Mouse (Mus musculus): ENCODE measurements around the gene Farp2.
"Not testable (repeated sequence)": the region's sequence is repeated elsewhere in the genome, so short reads cannot be mapped to it uniquely, and the experiment has no call there.

The Farp2 gene

DNA sequence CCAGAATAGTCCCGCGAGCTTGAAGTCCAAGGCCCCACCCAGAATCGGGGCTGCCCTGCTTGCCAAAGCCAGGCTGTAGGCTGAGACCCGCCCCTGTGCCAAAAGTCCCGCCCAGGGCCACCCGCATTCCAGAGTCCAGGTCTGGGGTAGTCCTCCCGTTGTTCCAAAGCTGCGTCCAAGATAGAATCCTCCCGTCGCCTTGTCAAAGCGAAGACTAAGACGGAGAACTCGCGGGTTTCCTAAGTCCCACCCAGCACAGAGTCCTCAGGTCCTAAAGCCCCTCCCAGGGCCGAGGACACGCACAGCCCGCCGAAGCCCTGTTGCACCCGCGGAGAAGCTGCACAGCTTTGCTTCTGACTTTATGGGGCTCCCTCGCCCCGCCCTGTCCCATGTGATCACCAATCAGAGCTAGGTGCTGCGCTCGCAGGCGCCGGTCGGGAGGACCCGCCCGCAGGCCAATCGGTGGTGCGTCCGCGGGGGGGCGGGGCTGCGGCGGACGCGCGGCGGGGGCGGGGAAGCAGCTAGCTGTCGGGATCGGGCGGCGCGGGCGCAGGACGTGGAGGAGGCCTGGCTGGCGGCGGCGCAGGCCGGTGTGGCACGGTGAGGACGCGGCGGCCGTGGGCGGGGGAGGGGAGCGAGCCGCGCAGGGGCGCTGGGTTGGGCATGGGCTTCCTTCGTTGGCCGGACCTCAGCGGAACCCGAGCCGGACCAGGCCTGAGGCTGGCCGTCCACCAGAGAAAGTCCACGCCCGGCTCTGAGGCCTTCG, at the start of gene Farp2:
TSS of gene Farp2 (plus strand) at position 495 of the 766 bp plus-strand sequence.
- peak; percentile 98 for DNase-seq (ENCODE audit: low read depth, low spot score)

DNA sequence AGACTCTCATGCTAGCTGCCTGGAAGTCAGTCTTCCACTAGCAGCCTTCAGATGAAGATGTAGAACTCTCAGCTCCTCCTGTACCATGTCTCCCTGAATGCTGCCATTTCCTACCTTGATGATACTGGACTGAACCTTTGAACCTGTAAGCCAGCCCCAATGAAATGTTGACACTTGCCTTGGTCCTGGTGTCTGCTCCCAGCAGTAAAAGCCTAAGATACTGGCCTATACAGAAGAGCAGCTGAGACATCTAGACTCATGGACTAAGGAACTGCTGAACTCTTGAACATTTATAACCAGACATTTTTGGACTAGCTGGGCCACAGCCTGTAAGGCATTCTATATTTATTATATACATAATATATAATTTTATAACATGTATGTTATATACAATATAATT, 46.8 kb upstream of the Farp2 start:
- no peak for DNase-seq (ENCODE audit: low read depth, low spot score)

DNA sequence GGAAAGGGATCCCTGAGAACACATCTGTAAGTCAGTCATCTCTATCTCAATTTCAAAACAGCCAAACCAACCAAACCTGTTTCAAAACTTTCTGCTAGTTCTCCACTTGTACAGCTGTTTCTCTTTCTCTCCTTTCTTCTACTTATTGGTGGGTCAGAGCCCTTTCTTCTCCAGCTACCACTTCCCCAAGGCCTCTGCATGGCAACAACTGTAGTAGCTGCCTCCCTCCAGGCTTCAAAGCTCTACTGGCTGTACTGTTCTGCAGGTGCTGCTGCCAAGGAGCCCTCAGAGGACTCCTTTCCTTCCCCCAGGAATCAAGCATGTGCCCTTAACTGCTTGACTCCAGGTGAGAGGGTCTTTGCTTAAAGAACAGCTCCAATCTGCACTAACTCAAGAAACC, 46.1 kb upstream of the Farp2 start:
- no peak for DNase-seq (ENCODE audit: low read depth, low spot score)

DNA sequence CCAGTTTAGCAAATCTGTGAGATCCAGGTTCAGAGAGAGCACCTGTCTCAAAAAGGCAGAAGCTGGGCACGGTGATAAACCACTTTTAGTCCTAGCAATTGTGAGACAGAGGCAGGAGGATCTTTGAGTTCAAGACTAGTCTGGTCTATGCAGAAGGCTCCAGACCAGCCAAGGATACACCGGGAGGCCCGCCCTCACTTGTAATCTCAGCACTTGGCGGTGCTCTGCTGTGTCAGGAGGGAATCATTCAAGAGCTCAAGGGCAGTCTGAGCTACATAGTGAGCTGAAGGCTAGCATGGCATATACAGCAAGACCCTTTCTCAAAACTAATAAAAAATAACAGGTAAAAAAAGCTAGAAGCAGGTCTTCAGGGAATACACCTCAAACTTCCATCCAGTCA, 43.3 kb upstream of the Farp2 start:
- no peak for DNase-seq (ENCODE audit: low read depth, low spot score)

DNA sequence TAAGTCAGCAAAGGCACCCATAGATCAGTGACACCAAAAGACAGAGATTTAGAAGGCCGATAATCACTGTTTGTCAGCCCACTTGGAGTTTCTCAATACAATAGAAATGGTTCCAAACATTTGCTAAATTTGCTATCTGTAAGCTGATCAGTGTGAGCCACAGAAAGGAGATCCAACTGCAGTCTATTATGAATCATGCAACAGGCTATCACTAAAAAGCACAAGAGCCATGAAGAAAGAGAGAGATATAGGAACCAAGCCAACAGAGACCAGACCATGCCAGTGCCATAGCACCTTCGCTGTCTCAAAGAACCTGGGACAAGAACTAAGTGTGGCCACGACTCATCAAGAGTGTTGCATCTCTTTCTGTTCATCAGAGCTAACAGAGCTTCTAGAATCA, 36.2 kb upstream of the Farp2 start:
- DNase-seq (ENCODE audit: low read depth, low spot score): no peak

DNA sequence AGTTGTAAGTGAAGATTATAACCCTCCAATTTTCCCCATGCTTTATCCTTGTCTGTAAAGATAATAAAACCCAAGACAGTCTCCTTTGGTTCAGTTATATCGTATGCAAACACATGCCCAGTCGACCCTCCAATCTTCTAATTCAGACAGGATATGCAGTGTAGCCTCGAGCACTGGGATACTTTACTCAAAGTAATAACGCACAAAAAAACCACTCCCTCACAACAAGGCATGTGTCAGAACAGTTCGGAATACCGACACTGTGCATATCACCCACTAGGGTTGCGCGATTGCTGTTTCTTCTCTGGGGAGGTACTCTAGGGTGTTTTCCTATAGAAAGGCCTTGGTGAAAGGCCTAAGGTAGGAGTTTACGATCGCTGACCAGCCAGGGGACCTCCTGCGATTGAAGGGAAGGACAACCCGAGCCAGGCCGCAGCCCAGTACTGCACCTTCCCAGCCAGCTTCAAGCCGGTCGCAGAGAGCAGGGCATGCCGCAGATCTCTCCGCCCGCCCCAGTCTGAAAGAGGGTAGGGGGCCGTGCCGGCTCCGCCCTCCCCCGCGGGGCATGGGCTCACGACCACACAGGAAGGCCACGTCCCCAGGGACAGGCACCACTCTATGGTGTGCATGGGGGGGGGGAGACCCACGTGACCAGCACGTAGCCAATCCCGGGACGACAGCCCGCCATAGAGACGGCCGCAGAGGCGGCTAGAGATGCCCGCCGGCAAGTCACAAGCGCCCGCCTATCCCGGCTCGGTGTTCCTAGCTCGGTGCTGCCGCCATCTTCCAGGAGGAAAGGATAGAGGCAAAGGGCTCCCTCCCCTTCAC, 33.9 kb upstream of the Farp2 start:
- DNase-seq (ENCODE audit: low read depth, low spot score): peak; percentile 97

DNA sequence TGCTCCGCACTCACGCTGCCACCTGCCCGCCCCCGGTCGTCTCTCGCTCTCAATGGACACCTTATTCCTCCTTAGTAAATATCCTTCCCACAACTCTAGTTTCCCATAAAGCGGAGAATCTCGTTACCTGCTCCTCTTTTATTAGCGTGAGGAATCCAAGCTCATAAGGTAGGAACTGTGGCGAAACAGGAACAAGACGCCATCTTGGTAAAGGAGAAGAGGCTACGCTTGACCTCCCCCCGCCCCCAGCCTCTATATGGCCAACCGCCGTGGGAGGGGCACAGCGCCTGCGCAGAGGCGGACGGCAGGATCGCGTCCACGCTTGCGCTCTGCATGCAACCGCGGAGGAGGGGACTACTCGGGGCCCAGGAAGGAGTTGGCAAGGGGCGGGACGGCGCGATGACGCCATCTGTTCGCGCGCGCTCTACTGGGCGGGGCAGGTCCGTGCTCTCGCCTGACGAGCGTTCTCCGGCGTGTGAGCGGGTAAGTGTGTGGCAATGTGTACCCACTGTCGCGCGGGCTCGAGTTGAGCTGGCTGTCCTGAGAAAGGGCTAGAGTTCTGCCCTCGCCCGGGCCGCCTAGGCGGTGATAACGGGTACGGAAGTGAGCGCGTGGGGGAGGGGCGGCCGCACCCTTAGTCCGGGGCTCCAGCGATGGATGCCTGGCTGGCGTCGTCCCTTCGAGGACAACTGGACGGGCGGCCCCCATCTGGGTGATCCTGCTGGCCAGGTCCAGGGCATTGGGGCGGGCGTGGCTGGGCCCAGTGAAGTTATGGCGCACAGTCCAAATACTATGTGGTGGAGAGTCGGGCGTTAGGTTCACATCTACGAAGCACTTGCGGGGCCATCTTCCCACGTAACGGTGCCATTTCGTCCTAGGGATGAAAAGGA, 33.0 kb upstream of the Farp2 start, which contains the start of gene Hdlbp:
TSS of gene Hdlbp (minus strand) at position 230 of the 890 bp plus-strand sequence.
- peak; percentile 100 for DNase-seq (ENCODE audit: low read depth, low spot score)

DNA sequence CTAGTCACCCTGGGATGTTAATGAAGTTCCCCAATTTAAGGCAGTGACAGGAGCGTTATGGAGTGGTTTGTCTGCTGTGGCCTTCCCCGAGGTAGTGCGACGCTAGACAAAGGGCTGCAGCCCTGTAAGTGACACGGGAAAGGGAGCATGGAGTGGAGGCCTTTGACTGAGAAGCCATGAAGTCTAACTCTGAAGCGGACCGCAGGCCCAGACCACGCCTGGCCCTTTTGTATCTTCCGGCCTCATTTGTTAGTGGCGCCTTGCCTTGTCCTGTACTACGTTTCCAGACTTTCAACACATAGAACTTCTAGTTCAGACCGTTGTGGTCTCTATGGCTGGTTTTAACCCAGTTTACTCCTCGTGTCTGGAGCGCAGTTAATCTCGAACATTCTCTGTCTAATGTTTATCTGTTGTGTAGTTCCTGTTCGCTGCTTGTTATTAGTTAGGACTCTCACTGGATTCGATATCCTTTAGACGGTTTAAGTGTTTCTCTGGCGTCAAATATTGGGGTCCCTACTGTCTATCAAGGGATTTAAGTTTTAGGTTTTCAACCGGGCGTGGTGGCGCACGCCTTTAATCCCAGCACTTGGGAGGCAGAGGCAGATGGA, 32.3 kb upstream of the Farp2 start:
- DNase-seq (ENCODE audit: low read depth, low spot score): peak; percentile 39

DNA sequence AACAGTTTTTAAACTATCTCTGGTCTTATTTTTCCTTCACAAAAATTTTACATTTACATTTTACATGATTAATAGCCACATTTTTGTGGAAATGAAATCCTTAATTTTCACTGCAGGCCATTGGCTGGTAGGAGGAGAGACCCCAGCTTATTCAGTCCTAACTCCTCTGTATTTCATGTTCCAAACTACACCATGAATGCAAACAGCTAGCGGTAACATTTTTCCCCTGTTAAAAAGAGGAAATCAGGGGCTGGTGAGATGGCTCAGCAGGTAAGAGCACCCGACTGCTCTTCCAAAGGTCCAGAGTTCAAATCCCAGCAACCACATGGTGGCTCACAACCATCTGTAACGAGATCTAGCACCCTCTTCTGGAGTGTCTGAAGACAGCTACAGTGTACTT, 25.6 kb upstream of the Farp2 start:
- DNase-seq (ENCODE audit: low read depth, low spot score): not testable (repeated sequence)

DNA sequence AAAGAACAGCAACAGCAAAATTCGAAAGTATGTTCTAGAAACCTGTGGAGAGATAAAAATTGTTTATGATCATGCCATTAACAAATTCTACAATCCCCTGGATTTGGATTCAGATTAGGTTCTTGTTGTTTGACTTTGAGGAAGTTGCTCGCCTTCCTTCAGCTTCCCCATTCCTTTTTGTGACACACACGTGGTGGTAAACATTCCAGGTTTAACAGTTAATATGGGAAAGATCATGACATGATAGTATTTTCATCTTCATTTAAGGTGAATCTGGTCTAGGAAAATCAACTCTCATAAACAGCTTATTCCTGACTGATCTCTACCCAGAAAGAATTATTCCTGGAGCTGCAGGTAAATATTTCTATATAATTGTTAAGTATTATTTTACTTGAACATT, 16.6 kb upstream of the Farp2 start:
- no peak for DNase-seq (ENCODE audit: low read depth, low spot score)

DNA sequence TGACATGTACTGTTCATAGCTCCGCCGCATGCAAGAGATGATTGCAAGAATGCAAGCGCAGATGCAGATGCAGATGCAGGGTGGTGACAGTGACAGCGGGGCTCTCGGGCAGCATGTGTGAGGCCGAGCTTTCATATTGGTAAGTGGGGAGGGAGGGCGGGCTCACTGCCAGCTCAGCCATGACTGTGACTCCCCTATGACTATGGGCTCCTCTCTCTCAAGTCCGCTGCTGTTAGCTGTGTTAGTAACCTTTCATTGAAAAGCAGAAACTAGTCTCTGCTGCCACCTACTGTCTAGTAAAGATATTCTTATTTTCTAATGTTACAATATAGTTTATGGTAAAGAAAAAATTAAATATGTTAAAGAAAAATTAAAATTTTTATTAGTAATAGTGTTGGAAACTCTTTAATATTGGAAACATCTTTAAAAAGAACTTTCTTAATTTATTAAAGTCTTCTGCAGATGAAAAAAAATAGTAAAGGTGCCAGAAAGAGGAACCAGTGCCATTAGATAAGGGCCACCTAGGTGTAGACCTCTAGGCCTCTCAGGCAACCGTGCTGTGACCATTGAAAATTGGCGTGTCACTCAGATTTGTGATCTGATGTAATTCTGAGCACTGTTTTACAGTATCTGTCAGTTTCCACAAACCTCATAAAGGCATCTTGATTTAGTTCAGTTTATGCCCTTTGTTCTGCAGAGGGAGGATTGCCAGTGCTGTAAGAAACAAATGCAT, 4.8 kb upstream of the Farp2 start:
- peak; percentile 70 for DNase-seq (ENCODE audit: low read depth, low spot score)

DNA sequence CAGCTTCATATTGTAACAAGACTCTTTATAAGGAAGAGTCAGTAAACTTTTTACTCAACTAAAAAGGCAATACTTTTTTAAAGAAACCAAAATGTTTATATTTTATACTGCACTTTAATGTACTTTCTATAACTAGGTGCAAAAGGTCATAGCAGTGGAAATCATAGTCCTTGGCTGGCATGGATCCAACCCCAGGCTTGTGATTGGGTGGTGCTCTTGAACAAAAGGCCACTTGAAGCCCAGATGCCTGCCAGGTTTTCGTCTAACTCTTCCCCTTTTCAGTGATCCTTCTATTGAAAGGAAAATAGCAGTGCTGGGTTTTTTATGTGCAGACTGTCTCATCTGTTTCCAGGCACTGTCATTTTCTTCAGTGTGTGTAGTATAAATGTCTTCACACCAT, 3.3 kb upstream of the Farp2 start:
- DNase-seq (ENCODE audit: low read depth, low spot score): not testable (repeated sequence)

DNA sequence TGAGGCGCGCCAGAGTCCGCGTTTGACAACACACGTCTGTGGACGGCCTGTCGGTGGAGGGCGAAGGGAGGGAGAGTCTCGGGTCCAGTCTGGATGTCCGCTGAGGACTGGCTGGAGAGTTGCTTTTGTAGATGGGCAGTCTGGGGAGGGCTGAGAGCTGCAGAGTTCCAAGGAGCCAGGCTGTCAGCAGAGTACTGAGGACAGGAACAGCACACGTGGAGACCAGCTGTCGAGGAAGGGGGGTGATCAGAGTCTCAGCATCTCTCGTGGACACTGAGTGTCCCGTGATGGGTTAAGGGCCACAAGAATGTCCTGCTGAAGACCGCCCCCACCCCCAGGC, 442 bp downstream of the Farp2 start:
- DNase-seq (ENCODE audit: low read depth, low spot score): no peak

DNA sequence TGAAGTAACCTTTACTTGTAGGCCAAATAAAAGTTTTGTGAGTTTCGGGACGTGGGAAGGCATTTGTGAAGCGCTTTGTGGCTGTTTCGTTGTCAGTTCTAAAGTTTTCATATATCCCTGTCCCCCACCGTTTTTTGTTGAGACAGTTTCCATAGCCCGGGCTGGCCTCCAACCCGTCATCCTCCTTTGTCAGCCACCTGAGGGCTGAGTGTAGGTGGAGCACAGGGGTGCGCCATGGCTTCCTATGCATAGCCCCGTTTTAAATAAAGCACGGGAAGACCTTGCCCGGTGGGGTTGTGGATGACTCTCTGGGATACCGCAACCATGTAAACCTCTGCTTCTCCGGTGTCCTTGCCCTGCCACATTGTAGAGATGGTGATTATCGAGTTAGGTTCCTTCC, 1.3 kb downstream of the Farp2 start:
- no peak for DNase-seq (ENCODE audit: low read depth, low spot score)

DNA sequence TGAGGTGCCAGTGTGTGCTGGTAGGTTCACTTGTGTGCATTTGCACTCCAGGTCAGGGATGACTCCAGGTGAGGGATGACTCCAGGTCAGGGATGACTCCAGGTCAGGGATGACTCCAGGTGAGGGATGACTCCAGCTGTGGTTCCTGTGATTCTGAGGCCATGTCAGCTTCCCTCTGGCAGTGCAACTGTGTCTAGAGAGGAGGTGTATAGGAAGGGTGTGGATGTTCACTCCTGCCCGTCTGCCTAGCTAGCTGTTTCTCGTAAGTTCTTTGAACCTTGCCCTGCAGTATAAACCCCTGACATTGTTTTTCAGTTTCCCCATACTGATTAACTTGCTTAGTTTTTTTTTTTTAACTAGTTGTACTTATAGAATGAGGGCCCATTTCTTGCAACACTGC, 9.6 kb downstream of the Farp2 start:
- no peak for DNase-seq (ENCODE audit: low read depth, low spot score)

DNA sequence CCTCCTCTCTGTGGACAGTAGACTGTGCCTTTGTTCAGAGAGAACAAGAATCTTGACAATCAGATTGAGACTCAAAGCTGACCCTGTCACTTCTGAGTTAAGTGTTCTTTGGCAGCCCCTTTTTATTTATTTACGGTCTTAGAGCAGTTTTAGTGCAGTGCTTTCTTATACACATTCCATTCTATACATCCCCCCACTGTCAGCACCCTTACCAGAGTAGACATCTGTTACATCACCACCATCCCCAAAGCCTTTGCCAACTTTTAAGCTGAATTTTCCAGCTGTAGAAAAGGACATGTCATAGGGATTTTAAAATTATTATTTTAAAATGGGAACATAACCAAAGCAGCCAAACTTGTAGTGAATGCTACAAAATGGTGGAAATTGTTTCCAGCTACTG, 10.4 kb downstream of the Farp2 start:
- no peak for DNase-seq (ENCODE audit: low read depth, low spot score)

DNA sequence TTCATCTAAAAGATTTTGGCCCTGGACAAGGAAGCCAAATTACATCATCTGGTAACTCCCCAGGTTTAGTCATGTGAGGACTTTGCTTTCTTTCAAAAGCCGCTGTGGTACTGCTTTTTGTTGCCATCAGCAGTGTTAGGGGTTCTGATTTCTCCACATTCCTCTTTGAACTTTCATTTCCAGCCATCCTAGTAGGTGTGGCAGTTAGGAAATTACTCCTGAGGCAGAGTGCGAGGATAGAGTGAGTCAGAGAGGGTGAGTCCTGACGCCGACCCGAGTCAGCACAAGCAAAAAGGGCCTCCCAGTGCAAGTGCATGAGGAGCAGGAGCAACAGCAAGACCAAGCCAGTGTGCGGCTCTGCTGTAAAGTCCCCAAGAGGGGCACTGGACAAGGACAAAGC, 17.9 kb downstream of the Farp2 start:
- no peak for DNase-seq (ENCODE audit: low read depth, low spot score)

DNA sequence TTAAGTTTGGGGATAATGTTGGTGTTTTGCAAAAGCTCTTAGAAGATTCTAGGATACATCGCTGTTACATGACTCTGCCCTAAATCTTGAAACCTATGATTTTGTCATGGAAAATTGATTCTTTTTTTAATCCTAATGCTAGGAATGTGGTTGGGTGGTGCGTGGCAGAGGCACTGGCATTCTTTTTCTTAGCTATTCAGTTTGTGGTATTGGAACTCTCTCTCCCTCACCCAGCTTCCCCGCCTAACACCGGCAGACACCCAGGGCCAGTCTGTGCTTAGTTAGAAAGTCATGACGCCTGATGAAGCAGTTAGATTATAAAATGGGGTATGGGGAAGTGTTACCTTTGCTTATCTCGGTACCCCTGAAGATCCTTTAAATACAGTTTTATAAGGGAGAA, 25.3 kb downstream of the Farp2 start:
- no peak for DNase-seq (ENCODE audit: low read depth, low spot score)

DNA sequence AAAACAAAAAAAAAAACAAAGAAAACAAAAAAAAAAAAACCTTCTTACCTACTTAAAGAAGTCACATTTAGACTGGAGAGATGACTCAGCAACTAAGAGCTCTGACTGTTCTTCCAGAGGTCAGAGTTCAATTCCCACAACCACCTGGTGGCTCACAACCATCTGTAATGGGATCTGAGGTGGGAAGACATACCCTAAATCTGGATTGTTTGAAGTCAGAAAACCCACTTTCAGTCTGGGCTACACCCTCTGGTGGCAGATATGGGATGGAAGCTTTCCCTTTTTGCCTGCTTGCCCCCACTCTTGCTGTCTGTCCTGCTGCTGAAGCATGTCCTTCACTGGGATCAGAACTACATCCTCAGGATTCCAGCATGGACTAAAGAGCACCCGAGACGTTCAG, 31.3 kb downstream of the Farp2 start:
- DNase-seq (ENCODE audit: low read depth, low spot score): peak; percentile 62

DNA sequence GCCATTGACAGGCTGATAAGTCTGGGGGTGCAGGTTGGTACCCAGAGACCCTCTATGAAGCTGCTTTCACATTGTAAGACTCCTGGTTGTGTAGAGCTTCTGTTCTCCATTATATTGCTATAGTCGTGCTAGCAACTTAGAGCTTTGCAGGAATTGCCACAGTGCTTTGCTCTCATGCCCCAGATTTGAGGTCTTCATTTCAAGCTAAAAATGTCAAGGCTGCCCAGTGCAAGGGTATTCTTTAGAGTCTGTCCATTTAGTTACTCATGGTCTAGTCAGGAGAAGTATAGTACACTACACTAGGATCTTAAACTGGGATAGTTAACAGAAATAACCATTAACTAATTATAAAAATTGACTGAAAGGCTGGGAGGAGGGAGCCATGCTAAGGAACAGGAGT, 35.4 kb downstream of the Farp2 start:
- no peak for DNase-seq (ENCODE audit: low read depth, low spot score)

DNA sequence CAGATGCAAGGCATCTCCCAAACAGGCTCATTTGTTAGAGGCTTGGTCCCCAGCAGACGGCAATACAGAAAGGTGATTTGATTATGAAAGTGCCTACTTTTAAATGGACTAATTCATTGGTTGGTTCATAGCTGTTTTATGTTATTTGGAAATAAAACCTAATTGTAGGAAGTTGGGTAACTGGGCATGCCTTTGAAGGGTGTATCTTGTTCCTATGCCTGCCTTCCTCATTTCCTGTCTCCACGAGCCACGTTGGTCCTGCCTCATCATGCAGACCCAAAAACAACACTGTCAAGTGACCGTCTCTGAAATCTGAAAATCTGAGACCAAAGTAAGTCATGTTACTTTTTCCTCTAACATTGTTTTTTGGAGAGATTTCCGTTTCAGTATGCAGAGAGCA, 39.5 kb downstream of the Farp2 start:
- no peak for DNase-seq (ENCODE audit: low read depth, low spot score)

Data from ES-CJ7 (cell line).